19 mouse cellular contexts compared by ENCODE assay signal in the genomic region with DNA sequence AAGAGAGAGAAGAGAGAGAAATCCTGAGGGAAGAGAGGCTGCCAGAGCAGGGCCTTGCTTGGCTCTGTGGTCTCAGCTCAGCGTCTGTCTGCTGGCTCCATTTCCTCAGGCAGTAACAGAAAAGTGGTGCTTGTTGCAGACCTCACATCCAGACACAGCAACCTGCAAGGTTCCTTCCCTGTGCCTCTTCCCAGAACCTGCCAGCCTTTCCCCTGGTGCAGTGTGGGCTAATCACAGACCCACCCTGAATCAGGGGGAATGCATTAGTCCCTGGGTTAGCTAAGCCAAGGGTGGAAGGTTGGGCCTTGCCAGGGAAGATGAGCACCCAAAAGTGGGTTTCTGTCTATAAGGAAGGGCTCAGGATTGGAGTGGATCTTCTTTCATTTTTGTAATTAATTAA.
DNase-seq lines count a peak whose midpoint lies in the region; ATAC-seq lines count a peak whose summit lies in the region.
"Had no signal": no experiment of that assay in that cellular context is flagged by ENCODE, and none has a peak within 500 bp of the region (broad histone marks: within the 10 kb centered on the region; RNA-seq: fewer than 3 reads in every experiment).

No protein-coding gene starts in this region.

- H3K9ac ChIP-seq in midbrain, embryonic 11.5 days (ENCODE audit: low read length): no peak overlapping the region
- H3K9ac ChIP-seq in midbrain, embryonic 14.5 days (replicated peaks; ENCODE audit: low read length): no peak overlapping the region
- H3K9ac ChIP-seq: embryonic facial prominence, embryonic 12.5 days; forebrain, embryonic 13.5 days; forebrain, embryonic 15.5 days; forebrain, postnatal 0 days had no signal

- DNase-seq in heart, adult 11 months: peak; percentile 51
- no peak for DNase-seq in heart, adult 9 months (ENCODE audit: low spot score in 2 of 2)
- DNase-seq in midbrain, embryonic 11.5 days (ENCODE audit: low spot score, missing footprints): peak; percentile 51
- DNase-seq in midbrain, embryonic 14.5 days: no peak
- DNase-seq in left cerebral cortex, adult 18-20 months (ENCODE audit: low spot score in 2 of 2): no peak
- DNase-seq: adrenal gland, adult 2 months; adrenal gland, postnatal 10 days; adrenal gland, postnatal 25 days; cerebellum, adult 11-12 months; cerebellum, adult 2 months; cerebellum, adult 9-10 months; cerebellum, postnatal 14 days; cerebellum, postnatal 36 days; forebrain, postnatal 0 days had no signal

- no peak overlapping the region for H3K4me2 ChIP-seq in midbrain, embryonic 11.5 days
- H3K4me2 ChIP-seq in midbrain, embryonic 14.5 days (ENCODE audit: low read length): no peak overlapping the region
- H3K4me2 ChIP-seq: embryonic facial prominence, embryonic 12.5 days; forebrain, embryonic 13.5 days; forebrain, embryonic 15.5 days had no signal

- no peaks in the 10 kb centered on the region for H3K4me1 ChIP-seq in midbrain, embryonic 11.5 days (ENCODE audit: control insufficient read depth, insufficient read depth, low read length)
- H3K4me1 ChIP-seq in midbrain, embryonic 14.5 days (ENCODE audit: control insufficient read depth, insufficient read depth, low read length): no peaks in the 10 kb centered on the region
- H3K4me1 ChIP-seq: embryonic facial prominence, embryonic 12.5 days; forebrain, embryonic 13.5 days had no signal

- 70% methylated on average over 1 of the region's 1 CpGs for WGBS in midbrain, embryonic 11.5 days
- 69% methylated on average over 1 of the region's 1 CpGs for WGBS in midbrain, embryonic 14.5 days

- H3K4me3 ChIP-seq in midbrain, embryonic 11.5 days (ENCODE audit: low read depth, low read length): no peak overlapping the region
- no peak overlapping the region for H3K4me3 ChIP-seq in midbrain, embryonic 14.5 days (replicated peaks; ENCODE audit: low read depth, low read length)
- H3K4me3 ChIP-seq: embryonic facial prominence, embryonic 10.5 days; embryonic facial prominence, embryonic 12.5 days; forebrain, embryonic 13.5 days; forebrain, embryonic 15.5 days had no signal

- no peak overlapping the region for H3K27ac ChIP-seq in midbrain, embryonic 11.5 days (ENCODE audit: low read depth, low read length)
- no peak overlapping the region for H3K27ac ChIP-seq in midbrain, embryonic 14.5 days (replicated peaks; ENCODE audit: low read depth, low read length)
- H3K27ac ChIP-seq: embryonic facial prominence, embryonic 10.5 days; embryonic facial prominence, embryonic 12.5 days; forebrain, embryonic 13.5 days; forebrain, embryonic 15.5 days had no signal

- H3K27me3 ChIP-seq in midbrain, embryonic 11.5 days (ENCODE audit: control insufficient read depth, insufficient read depth, low read length): no peaks in the 10 kb centered on the region
- H3K27me3 ChIP-seq in midbrain, embryonic 14.5 days (ENCODE audit: control insufficient read depth, insufficient read depth, low read length): no peaks in the 10 kb centered on the region
- H3K27me3 ChIP-seq: embryonic facial prominence, embryonic 12.5 days; forebrain, embryonic 13.5 days; forebrain, embryonic 15.5 days had no signal

- H3K9me3 ChIP-seq in midbrain, embryonic 11.5 days (ENCODE audit: control insufficient read depth, low read length): no peaks in the 10 kb centered on the region
- no peaks in the 10 kb centered on the region for H3K9me3 ChIP-seq in midbrain, embryonic 14.5 days (ENCODE audit: control insufficient read depth, low read length)
- H3K9me3 ChIP-seq: embryonic facial prominence, embryonic 10.5 days; embryonic facial prominence, embryonic 12.5 days; forebrain, embryonic 13.5 days; forebrain, embryonic 15.5 days had no signal

- ATAC-seq in midbrain, embryonic 11.5 days (ENCODE audit: low FRiP score): no peak
- no peak for ATAC-seq in midbrain, embryonic 14.5 days (ENCODE audit: low FRiP score, low TSS enrichment)
- 0 out of 2 replicates have a peak, but pooled peaks have one; percentile 19 for ATAC-seq in common myeloid progenitor, adult 5-6 weeks (replicated peaks; ENCODE audit: low read depth, poor library complexity, severe bottlenecking)
- ATAC-seq: forebrain, embryonic 13.5 days; forebrain, embryonic 15.5 days; forebrain, postnatal 0 days had no signal

- H3K36me3 ChIP-seq in midbrain, embryonic 11.5 days (ENCODE audit: control insufficient read depth, insufficient read depth, low read length): no peaks in the 10 kb centered on the region
- no peaks in the 10 kb centered on the region for H3K36me3 ChIP-seq in midbrain, embryonic 14.5 days (ENCODE audit: control insufficient read depth, insufficient read depth, low read length)
- H3K36me3 ChIP-seq: embryonic facial prominence, embryonic 10.5 days; embryonic facial prominence, embryonic 12.5 days; forebrain, embryonic 15.5 days had no signal

Comparison
In these comparisons a context has a peak if more than half of its experiments do, and no peak if none do; other contexts are left out.
1. DNase-seq: peak in heart, adult 11 months (single experiment) and midbrain, embryonic 11.5 days (single experiment); none in heart, adult 9 months (0 of 2), midbrain, embryonic 14.5 days (single experiment) and left cerebral cortex, adult 18-20 months (0 of 2).